Mouse (Mus musculus): ENCODE measurements at regions not wholly inside any gene's neighbourhood (a gene's known extent, or its start where the extent isn't known, plus 50 kb on each side); places are given as distances from the start of the nearest gene placed in this dataset.
A peak's percentile ranks its signal among the peaks of the same experiment; 100 is the strongest.

DNA sequence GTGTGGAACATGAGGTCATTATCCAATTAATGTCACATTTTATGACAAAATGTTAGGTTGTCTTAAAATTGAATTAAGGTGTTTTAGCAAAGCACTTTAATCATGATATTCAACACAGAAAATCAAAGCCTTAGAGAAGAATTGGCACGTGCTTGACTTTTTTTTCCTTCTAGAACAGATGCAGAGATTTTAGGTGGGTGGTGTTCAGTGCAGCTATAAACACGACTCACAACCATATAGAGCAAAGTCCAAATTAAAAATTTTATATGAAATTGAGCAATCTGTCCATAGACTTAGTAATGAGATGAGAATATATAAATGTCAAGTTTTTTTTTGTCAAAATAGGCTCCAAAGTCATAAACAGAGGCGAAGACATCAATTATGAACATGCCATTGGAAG is 737.1 kb upstream of the 4931417E11Rik start:
- DNase-seq (ENCODE audit: low read depth, low spot score), result peak; percentile 59

DNA sequence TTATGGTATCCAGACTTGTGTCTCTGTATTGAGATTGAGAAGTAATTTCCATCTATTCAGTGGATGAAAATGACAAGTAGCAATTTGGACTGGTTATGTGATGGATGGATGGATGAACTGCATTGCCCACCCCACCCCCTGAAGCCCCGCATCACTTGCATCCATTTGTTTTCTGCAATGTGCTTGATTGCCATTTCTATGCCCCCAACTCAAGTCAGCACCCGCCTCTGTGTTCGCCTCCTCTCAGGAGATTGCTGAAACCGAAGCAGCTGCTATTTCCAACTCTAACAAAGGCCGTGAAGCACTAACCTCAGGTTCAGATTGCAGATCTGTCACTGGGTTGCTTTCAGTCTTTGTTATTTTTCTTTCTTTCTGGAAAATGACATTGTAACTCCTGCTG is 734.7 kb upstream of the 4931417E11Rik start:
- DNase-seq (ENCODE audit: low read depth, low spot score), result no peak
